Mouse (Mus musculus) liver, adult 2 months (tissue): ENCODE measurements at regions not wholly inside any gene's neighbourhood (a gene's known extent, or its start where the extent isn't known, plus 50 kb on each side); places are given as distances from the start of the nearest gene placed in this dataset.

Source experiments
- CTCF ChIP-seq: fragments of 200-500 bp; IDR thresholded peaks from 2 replicates; pipeline ENCODE4 v1.5.1; 2011; ENCODE audit warnings: low read depth, low read length, control low read depth
- POLR2A ChIP-seq: fragments of 200-500 bp; IDR thresholded peaks from 2 replicates; pipeline ENCODE4 v1.6.1; 2011; ENCODE audit warnings: low read length, control low read depth; ENCODE audit not compliant: insufficient read depth; ENCODE audit errors: extremely low read depth

DNA sequence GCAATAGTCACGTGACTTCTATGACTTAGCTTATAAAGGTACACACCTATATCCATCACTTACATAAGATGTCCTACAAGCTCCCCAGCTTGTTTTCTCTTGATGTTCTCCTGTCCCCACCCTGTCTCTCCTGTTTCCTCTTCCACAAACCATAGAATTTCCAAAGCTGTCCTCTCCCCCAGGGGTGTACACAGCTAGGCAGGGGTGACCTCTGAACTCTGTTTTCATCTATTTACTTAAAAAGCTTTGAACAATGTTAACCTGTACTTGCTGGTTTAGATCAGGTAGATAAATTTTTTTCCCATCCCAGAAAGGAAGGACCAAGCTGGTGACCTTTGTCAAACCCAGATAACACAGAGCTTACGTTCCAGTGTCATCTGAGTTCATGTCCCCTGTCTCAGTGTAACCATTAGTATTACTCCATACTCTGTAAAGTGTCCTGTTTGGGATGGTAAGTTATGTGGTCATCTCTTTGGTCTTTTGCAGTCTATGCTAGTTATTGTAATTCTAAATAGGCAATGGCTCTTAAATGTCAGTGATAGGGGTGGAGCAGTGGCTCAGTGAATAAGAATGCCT is 89.0 kb downstream of the Prlhr start:
- TF ChIP-seq CTCF (no peak), POLR2A (no peak)
